Mouse (Mus musculus) CH12.LX (cell line): ENCODE results near the gene Rnf38.

Source experiments
- CTCF ChIP-seq, 2 experiments: IDR thresholded peaks in 1 of 2; conservative IDR thresholded peaks in 1 of 2; 2 replicates each; pipeline ENCODE4 v1.5.1; 2011 to 2012; ENCODE audit warnings: low read depth in 2 of 2, low read length in 2 of 2, improper control_type of control experiment in 1 of 2, inconsistent platforms in 1 of 2, mild to moderate bottlenecking in 1 of 2, moderate library complexity in 1 of 2
- EP300 ChIP-seq: IDR thresholded peaks from 2 replicates; pipeline ENCODE4 v1.6.1; 2011; ENCODE audit warnings: low read length, improper control_type of control experiment
- ETS1 ChIP-seq: conservative IDR thresholded peaks from 2 replicates; pipeline ENCODE4 v1.6.1; 2012; ENCODE audit warnings: low read depth, mild to moderate bottlenecking, inconsistent platforms, low read length, improper control_type of control experiment, moderate library complexity
- JUND ChIP-seq: conservative IDR thresholded peaks from 2 replicates; pipeline ENCODE4 v1.6.1; 2011; ENCODE audit warnings: low read depth, low read length, improper control_type of control experiment
- MAZ ChIP-seq: IDR thresholded peaks from 2 replicates; pipeline ENCODE4 v1.6.1; 2012; ENCODE audit warnings: low read depth, mild to moderate bottlenecking, inconsistent platforms, low read length, improper control_type of control experiment, moderate library complexity
- NELFE ChIP-seq: IDR thresholded peaks from 2 replicates; pipeline ENCODE4 v1.6.1; 2011; ENCODE audit warnings: low read depth, low read length, improper control_type of control experiment
- RCOR1 ChIP-seq: conservative IDR thresholded peaks from 2 replicates; pipeline ENCODE4 v1.6.1; 2012; ENCODE audit warnings: low read depth, mild to moderate bottlenecking, inconsistent platforms, low read length, improper control_type of control experiment
- ZMIZ1 ChIP-seq: IDR thresholded peaks from 2 replicates; pipeline ENCODE4 v1.6.1; 2012; ENCODE audit warnings: low read depth, mild to moderate bottlenecking, inconsistent platforms, low read length, improper control_type of control experiment

GRCm38 (mm10) chr4:44241638-44242037, 8.0 kb upstream of the Rnf38 start:
- no peak for TF ChIP-seq RCOR1
- TF ChIP-seq NELFE, result no peak
- TF ChIP-seq CTCF (conservative IDR thresholded peaks at IDR 0.05 in 1 of 2, IDR thresholded peaks at IDR 0.05 in 1 of 2; ENCODE audit: low read depth in 2 of 2, low read length in 2 of 2), result no peak
- TF ChIP-seq ETS1, result no peak
- TF ChIP-seq JUND, result no peak
- no peak for TF ChIP-seq ZMIZ1
- no peak for TF ChIP-seq EP300
- TF ChIP-seq MAZ, result no peak
